Comparison of ENCODE assay signal across 1 mouse cellular context in genomic region chr7:19229404-19229803, GRCm38 (mm10).
A peak's percentile ranks its signal among the peaks of the same experiment; 100 is the strongest.
TF ChIP-seq lines count a peak whose summit lies in the region.

No protein-coding gene starts in this region.

TF ChIP-seq in MEL, 35 proteins besides CTCF, POLR2A, EP300 and RAD21:
- 0 out of 2 replicates have a peak, but pooled peaks have one; percentile 31 for TF ChIP-seq ELF1 (IDR thresholded peaks at IDR 0.05; ENCODE audit: low read depth, low read length)
- no peak for TF ChIP-seq MYC (IDR thresholded peaks at IDR 0.05; ENCODE audit: low read depth, low read length)
